Mouse (Mus musculus): ENCODE measurements around the gene Ahdc1.

GRCm38 (mm10) chr4:133068400-133069138 is 57.5 kb downstream of the Ahdc1 start:
- TF ChIP-seq POLR2A (IDR thresholded peaks at IDR 0.05; ENCODE audit: insufficient read length, low read depth), result peak; percentile 17
- no peak for TF ChIP-seq SRF (IDR thresholded peaks at IDR 0.05; ENCODE audit: control insufficient read depth, insufficient read length, low read depth)
- TF ChIP-seq MAX (IDR thresholded peaks at IDR 0.05; ENCODE audit: low read depth), result no peak
- no peak for TF ChIP-seq CEBPB (IDR thresholded peaks at IDR 0.05; ENCODE audit: insufficient read depth, poor library complexity, severe bottlenecking)
- TF ChIP-seq MYOD1 (IDR thresholded peaks at IDR 0.05; ENCODE audit: control insufficient read depth in 1 of 3, insufficient read length in 2 of 3, low read depth in 2 of 3), result no peak
- no peak for TF ChIP-seq REST (IDR thresholded peaks at IDR 0.05; ENCODE audit: insufficient read depth, insufficient read length)
- TF ChIP-seq POLR2AphosphoS2 (IDR thresholded peaks at IDR 0.05; ENCODE audit: insufficient read length, low read depth), result peak; percentile 42
- TF ChIP-seq E2F4 (IDR thresholded peaks at IDR 0.05; ENCODE audit: insufficient read depth), result no peak
- TF ChIP-seq USF1 (IDR thresholded peaks at IDR 0.05; ENCODE audit: low read depth), result no peak
- TF ChIP-seq MYOG (IDR thresholded peaks at IDR 0.05; ENCODE audit: control insufficient read depth in 1 of 3, insufficient read depth in 1 of 3, insufficient read length in 2 of 3, low read depth in 2 of 3), result no peak
- no peak for TF ChIP-seq TCF12 (IDR thresholded peaks at IDR 0.05; ENCODE audit: insufficient read depth, poor library complexity, severe bottlenecking)

Measured in myocyte (in vitro differentiated cells).